Mouse (Mus musculus) E14TG2a.4 (cell line): ENCODE measurements around the gene Spred3.

Experiments
- CTCF ChIP-seq: conservative IDR thresholded peaks from 2 replicates; pipeline ENCODE4 v1.5.1; 2014; ENCODE audit warnings: low read length
- NANOG ChIP-seq: IDR thresholded peaks from 2 replicates; pipeline ENCODE4 v1.6.1; 2014; ENCODE audit warnings: borderline replicate concordance, low read length, mixed read lengths
- POU5F1 ChIP-seq: IDR thresholded peaks from 2 replicates; pipeline ENCODE4 v1.6.1; 2014; ENCODE audit warnings: low read length, borderline replicate concordance

GRCm38 (mm10) chr7:29169231-29170065, 763 bp downstream of the Spred3 start:
- TF ChIP-seq CTCF (no peak), POU5F1 (no peak), NANOG (no peak)
